Mouse (Mus musculus): ENCODE data around the gene Speer4f1. TPM values are rescaled to one million over a fixed set of nuclear protein-coding genes. Genes with fewer than 3 reads are reported as not detected.
A peak's percentile ranks its signal among the peaks of the same experiment; 100 is the strongest.
"Not testable (repeated sequence)": the region's sequence is repeated elsewhere in the genome, so short reads cannot be mapped to it uniquely, and the experiment has no call there.

Gene Speer4f1
- not detected in 2 replicates for polyA plus RNA-seq (2014; fragmentation: Nextera tagmentation; extraction: Ambion mirVana)

DNA sequence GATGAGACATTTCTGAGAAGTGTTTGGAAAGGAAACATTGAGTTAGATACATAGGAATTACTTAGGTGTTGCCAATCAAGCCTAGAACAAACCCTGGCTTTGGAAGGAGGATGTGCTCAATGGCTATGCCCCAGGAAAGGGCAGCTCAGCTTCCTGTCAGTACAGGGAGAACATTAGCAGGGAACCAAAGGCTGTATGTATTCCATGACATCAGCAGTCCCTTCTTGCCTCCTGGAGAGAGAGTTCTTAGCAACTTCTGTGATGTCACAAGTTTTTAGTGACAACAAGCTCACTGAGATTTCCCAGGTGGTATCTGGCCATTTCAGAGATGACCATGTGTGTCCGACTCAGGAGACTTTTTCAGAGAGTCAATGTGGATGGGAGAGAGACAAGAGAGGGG lies at the start of gene Speer4f1:
Gene Speer4f1, plus strand, starts transcription at position 301 of the 400 bp plus-strand sequence.
- ATAC-seq (ENCODE audit: low FRiP score, low TSS enrichment); H3K27me3 ChIP-seq (ENCODE audit: control insufficient read depth, insufficient read depth, low read length); H3K4me1 ChIP-seq (ENCODE audit: control insufficient read depth, insufficient read depth, low read length); H3K9ac ChIP-seq (ENCODE audit: low read depth, low read length); H3K4me2 ChIP-seq (replicated peaks; ENCODE audit: low read depth, low read length); H3K9me3 ChIP-seq (ENCODE audit: control insufficient read depth, low read length); H3K36me3 ChIP-seq (ENCODE audit: control insufficient read depth, insufficient read depth, low read length); H3K4me3 ChIP-seq (ENCODE audit: low read length); H3K27ac ChIP-seq (ENCODE audit: low read depth, low read length): not testable (repeated sequence)
- 100% methylated on average over 1 of the region's 1 CpGs for WGBS

DNA sequence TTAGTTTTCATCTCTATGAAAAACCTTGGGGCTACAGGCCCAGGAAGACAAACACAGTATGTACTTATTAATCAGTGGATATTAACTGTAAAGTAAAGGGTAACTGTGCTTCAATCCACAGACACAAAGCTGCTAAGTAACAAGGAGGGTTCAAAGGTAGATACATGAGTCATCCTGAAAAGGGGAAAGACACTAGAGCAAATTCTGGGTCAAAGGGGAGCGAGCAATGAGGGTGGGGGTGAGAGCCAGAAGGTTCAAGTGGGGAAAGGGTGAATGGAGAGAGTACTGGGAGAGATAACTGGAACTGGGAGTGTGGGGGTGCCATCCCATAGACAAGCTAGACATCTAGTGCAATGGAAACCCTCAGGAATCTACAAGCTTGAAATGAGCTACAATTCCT lies 49.0 kb upstream of the Speer4f1 start:
- Histone ChIP-seq H3K4me2 (replicated peaks; ENCODE audit: low read depth, low read length) (no peak overlapping the region), H3K36me3 (ENCODE audit: control insufficient read depth, insufficient read depth, low read length) (no peaks in the 10 kb centered on the region), H3K4me3 (ENCODE audit: low read length) (no peak overlapping the region), H3K27me3 (ENCODE audit: control insufficient read depth, insufficient read depth, low read length) (no peaks in the 10 kb centered on the region), H3K27ac (ENCODE audit: low read depth, low read length) (no peak overlapping the region), H3K9ac (ENCODE audit: low read depth, low read length) (no peak overlapping the region), H3K4me1 (ENCODE audit: control insufficient read depth, insufficient read depth, low read length) (no peaks in the 10 kb centered on the region), H3K9me3 (ENCODE audit: control insufficient read depth, low read length) (no peaks in the 10 kb centered on the region)
- no peak for ATAC-seq (ENCODE audit: low FRiP score, low TSS enrichment)
- 85% methylated on average over 1 of the region's 1 CpGs for WGBS

DNA sequence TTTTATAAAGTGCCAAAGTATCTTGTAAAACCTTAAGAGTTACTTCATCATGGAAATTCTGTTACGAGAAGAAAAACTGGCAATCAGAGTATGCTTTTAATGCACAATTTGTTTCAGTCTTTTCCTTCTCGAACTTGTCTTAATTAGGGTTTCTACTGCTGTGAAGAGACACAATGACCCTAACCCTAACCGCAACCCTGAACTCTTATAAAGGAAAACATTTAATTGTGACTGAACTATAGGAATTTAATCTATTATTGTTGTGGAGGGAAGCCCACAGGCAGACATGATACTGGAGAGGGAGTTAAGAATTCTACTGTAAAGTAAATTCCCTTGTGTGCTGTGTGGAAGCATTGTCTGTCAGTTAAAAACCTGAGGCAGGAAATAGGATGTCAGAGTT lies 41.2 kb upstream of the Speer4f1 start:
- H3K9ac ChIP-seq (ENCODE audit: low read depth, low read length), result no peak overlapping the region
- H3K4me1 ChIP-seq (ENCODE audit: control insufficient read depth, insufficient read depth, low read length), result no peaks in the 10 kb centered on the region
- H3K9me3 ChIP-seq (ENCODE audit: control insufficient read depth, low read length), result no peaks in the 10 kb centered on the region
- no peak for ATAC-seq (ENCODE audit: low FRiP score, low TSS enrichment)
- WGBS, result 76% methylated on average over 3 of the region's 3 CpGs
- H3K4me3 ChIP-seq (ENCODE audit: low read length), result no peak overlapping the region
- no peaks in the 10 kb centered on the region for H3K27me3 ChIP-seq (ENCODE audit: control insufficient read depth, insufficient read depth, low read length)
- H3K4me2 ChIP-seq (replicated peaks; ENCODE audit: low read depth, low read length), result no peak overlapping the region
- no peaks in the 10 kb centered on the region for H3K36me3 ChIP-seq (ENCODE audit: control insufficient read depth, insufficient read depth, low read length)
- no peak overlapping the region for H3K27ac ChIP-seq (ENCODE audit: low read depth, low read length)

DNA sequence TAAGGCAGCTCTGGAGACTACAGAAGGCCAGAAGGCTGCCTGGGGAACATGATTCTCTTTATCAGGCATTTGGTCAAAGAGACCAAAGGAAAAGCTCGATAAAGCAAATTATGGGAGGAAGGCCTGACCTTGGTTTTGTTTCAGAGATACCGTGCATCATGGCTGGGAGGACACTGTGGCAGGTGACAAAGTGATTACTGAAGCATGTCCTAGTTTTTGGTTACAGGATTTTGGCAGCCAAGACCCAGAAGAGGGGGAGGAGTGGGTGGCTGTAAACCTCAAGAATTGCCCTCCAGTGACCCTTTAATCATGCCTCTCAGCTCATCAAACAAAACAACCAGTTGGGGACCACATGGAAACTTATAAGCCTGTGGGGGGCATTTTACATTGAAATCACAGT lies 39.7 kb upstream of the Speer4f1 start:
- Histone ChIP-seq H3K4me2 (replicated peaks; ENCODE audit: low read depth, low read length) (no peak overlapping the region), H3K36me3 (ENCODE audit: control insufficient read depth, insufficient read depth, low read length) (no peaks in the 10 kb centered on the region), H3K4me3 (ENCODE audit: low read length) (no peak overlapping the region), H3K27ac (ENCODE audit: low read depth, low read length) (no peak overlapping the region), H3K9ac (ENCODE audit: low read depth, low read length) (no peak overlapping the region), H3K4me1 (ENCODE audit: control insufficient read depth, insufficient read depth, low read length) (no peaks in the 10 kb centered on the region), H3K9me3 (ENCODE audit: control insufficient read depth, low read length) (no peaks in the 10 kb centered on the region), H3K27me3 (ENCODE audit: control insufficient read depth, insufficient read depth, low read length) (no peaks in the 10 kb centered on the region)
- ATAC-seq (ENCODE audit: low FRiP score, low TSS enrichment), result peak; percentile 79
- WGBS, result 7% methylated on average over 2 of the region's 2 CpGs

DNA sequence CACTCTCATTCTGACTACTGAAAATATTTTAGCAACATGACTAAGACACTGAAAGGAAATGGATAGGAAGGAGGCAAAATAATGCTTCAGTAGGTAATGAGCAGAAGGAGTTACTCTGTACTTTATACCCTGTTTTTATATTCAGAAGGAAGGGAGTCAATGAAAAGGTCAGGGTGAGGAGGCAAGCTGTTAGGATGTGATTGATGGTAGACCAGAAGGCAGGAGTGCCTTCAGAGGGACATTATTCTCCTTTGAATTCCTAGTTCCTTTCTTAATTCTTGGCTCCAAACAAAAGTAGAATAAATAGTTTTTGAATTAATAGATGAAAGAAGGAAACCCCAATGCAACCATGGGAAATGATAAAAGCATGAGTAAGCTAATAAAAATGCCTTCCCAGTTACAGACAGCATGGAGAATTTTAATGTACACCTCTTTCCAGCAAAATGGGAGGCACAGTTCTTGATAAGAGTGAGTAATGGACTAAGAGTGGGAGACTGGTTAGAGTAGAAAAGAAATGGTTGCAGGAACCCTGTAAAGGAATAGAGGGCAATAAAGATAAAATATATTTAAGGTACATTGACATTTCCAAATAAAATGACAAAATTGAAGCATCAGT lies 36.3 kb upstream of the Speer4f1 start:
- Histone ChIP-seq H3K4me2 (replicated peaks; ENCODE audit: low read depth, low read length) (no peak overlapping the region), H3K9ac (ENCODE audit: low read depth, low read length) (no peak overlapping the region), H3K4me3 (ENCODE audit: low read length) (no peak overlapping the region), H3K27ac (ENCODE audit: low read depth, low read length) (no peak overlapping the region), H3K9me3 (ENCODE audit: control insufficient read depth, low read length) (no peaks in the 10 kb centered on the region), H3K4me1 (ENCODE audit: control insufficient read depth, insufficient read depth, low read length) (no peaks in the 10 kb centered on the region), H3K36me3 (ENCODE audit: control insufficient read depth, insufficient read depth, low read length) (no peaks in the 10 kb centered on the region), H3K27me3 (ENCODE audit: control insufficient read depth, insufficient read depth, low read length) (no peaks in the 10 kb centered on the region)
- peak; percentile 79; the same call in 1 of the 2 replicates for ATAC-seq (ENCODE audit: low FRiP score, low TSS enrichment)

DNA sequence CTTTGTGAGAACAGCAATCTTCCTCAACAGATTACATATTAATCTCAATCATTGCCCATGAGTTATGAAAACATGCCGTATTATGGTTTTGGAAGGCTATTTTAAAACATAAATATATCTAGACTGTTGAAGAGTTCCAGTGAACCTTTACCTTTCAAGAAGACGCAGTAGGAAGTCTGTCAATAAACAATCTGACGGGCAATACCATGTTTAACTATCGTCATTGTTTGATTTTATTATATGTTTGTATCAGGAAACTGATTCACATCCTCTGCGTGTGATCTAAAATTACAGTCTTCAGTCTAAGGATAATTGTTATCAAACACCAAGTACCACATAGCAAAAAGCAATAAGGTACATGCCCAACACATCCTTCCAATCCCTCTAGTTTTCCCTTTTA lies 21.8 kb upstream of the Speer4f1 start:
- H3K36me3 ChIP-seq (ENCODE audit: control insufficient read depth, insufficient read depth, low read length), result no peaks in the 10 kb centered on the region
- no peak for ATAC-seq (ENCODE audit: low FRiP score, low TSS enrichment)
- H3K4me1 ChIP-seq (ENCODE audit: control insufficient read depth, insufficient read depth, low read length), result no peaks in the 10 kb centered on the region
- no peaks in the 10 kb centered on the region for H3K27me3 ChIP-seq (ENCODE audit: control insufficient read depth, insufficient read depth, low read length)
- H3K27ac ChIP-seq (ENCODE audit: low read depth, low read length), result no peak overlapping the region
- no peak overlapping the region for H3K9ac ChIP-seq (ENCODE audit: low read depth, low read length)
- no peaks in the 10 kb centered on the region for H3K9me3 ChIP-seq (ENCODE audit: control insufficient read depth, low read length)
- H3K4me2 ChIP-seq (replicated peaks; ENCODE audit: low read depth, low read length), result no peak overlapping the region
- no peak overlapping the region for H3K4me3 ChIP-seq (ENCODE audit: low read length)
- 87% methylated on average over 5 of the region's 5 CpGs for WGBS

DNA sequence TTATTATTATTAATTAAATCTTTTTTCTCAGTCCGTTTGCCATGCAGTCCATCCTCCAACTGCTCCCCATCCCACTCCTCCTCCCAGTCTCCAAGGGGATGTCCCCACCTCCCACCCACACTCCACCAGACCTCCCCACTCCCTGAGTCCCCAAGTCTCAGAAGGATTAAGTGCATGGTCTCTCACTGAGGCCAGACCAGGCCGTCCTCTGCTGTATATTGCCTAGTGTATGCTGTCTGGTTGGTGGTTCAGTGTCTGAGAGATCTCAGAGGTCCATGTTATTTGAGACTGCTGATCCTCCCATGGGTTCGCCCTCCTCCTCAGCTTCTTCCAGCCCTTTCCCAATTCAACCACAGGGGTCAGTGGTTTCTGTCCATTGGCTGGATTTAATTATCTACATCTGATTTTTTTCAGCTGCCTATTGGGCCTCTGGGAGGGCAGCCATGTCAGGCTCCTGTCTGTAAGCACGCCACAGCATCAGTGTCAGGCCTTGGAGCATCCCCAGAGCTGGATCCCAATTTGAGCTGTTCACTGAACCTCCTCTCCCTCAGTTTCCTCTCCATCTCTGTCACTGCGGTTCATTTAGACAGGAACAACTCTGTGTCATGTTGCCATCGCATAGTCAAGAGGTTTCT lies 20.8 kb upstream of the Speer4f1 start:
- WGBS, result 75% methylated on average over 6 of the region's 6 CpGs
- peak; percentile 85 for ATAC-seq (ENCODE audit: low FRiP score, low TSS enrichment)
- no peaks in the 10 kb centered on the region for H3K36me3 ChIP-seq (ENCODE audit: control insufficient read depth, insufficient read depth, low read length)
- no peaks in the 10 kb centered on the region for H3K9me3 ChIP-seq (ENCODE audit: control insufficient read depth, low read length)
- no peak overlapping the region for H3K4me2 ChIP-seq (replicated peaks; ENCODE audit: low read depth, low read length)
- H3K9ac ChIP-seq (ENCODE audit: low read depth, low read length), result no peak overlapping the region
- H3K27ac ChIP-seq (ENCODE audit: low read depth, low read length), result no peak overlapping the region
- H3K27me3 ChIP-seq (ENCODE audit: control insufficient read depth, insufficient read depth, low read length), result no peaks in the 10 kb centered on the region
- H3K4me1 ChIP-seq (ENCODE audit: control insufficient read depth, insufficient read depth, low read length), result no peaks in the 10 kb centered on the region
- H3K4me3 ChIP-seq (ENCODE audit: low read length), result no peak overlapping the region

DNA sequence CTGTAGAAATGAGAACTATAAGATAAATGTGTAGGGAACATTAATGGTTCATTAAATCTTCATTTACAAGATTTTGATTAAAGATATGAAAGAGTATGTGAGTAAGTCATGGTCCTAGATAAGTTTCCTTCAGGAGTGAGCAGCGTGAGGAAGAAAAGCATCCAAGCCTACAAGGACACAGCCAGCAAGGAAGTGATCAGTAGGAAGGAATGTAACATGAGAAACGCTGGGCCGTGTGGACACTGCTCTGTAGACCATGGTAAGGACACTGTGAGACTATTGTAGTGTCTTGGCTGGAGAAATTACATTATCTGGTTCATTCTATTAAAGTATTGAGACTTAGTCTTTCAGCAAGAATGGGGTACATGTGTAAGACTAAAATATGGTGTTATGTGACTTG lies 19.2 kb upstream of the Speer4f1 start:
- no peaks in the 10 kb centered on the region for H3K27me3 ChIP-seq (ENCODE audit: control insufficient read depth, insufficient read depth, low read length)
- H3K4me1 ChIP-seq (ENCODE audit: control insufficient read depth, insufficient read depth, low read length), result no peaks in the 10 kb centered on the region
- peak; percentile 82; the same call in 1 of the 2 replicates for ATAC-seq (ENCODE audit: low FRiP score, low TSS enrichment)
- H3K36me3 ChIP-seq (ENCODE audit: control insufficient read depth, insufficient read depth, low read length), result no peaks in the 10 kb centered on the region
- no peak overlapping the region for H3K4me2 ChIP-seq (replicated peaks; ENCODE audit: low read depth, low read length)
- WGBS, result 13% methylated on average over 3 of the region's 3 CpGs
- H3K27ac ChIP-seq (ENCODE audit: low read depth, low read length), result no peak overlapping the region
- no peaks in the 10 kb centered on the region for H3K9me3 ChIP-seq (ENCODE audit: control insufficient read depth, low read length)
- H3K9ac ChIP-seq (ENCODE audit: low read depth, low read length), result no peak overlapping the region
- H3K4me3 ChIP-seq (ENCODE audit: low read length), result no peak overlapping the region

DNA sequence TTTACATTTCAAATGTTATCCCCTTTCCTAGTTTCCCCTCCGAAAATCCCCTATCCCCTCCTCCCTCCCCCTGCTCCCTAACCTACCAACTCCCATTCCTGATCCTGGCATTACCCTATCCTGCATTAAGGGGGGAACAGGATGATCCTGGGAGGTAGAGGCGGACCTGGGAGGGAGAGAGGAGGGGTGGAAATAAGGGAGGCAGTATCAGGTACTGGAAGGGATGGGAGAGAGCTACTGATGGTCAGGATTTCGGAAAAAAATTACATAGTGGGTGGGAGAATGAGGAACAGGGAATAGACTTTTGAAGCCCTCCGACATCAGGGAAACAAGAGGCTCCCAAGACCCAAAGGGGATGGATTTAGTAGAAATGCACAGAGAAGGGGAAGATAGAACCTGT lies 7.8 kb upstream of the Speer4f1 start:
- H3K4me1 ChIP-seq (ENCODE audit: control insufficient read depth, insufficient read depth, low read length); H3K9ac ChIP-seq (ENCODE audit: low read depth, low read length); H3K36me3 ChIP-seq (ENCODE audit: control insufficient read depth, insufficient read depth, low read length); H3K27ac ChIP-seq (ENCODE audit: low read depth, low read length); H3K4me3 ChIP-seq (ENCODE audit: low read length); ATAC-seq (ENCODE audit: low FRiP score, low TSS enrichment); H3K4me2 ChIP-seq (replicated peaks; ENCODE audit: low read depth, low read length); H3K27me3 ChIP-seq (ENCODE audit: control insufficient read depth, insufficient read depth, low read length); H3K9me3 ChIP-seq (ENCODE audit: control insufficient read depth, low read length): not testable (repeated sequence)
- 70% methylated on average over 4 of the region's 4 CpGs for WGBS
